Mouse (Mus musculus): ENCODE measurements around the gene Olfml3. TPM values are rescaled to one million over a fixed set of nuclear protein-coding genes. Genes with fewer than 3 reads are reported as not detected.
A peak's percentile ranks its signal among the peaks of the same experiment; 100 is the strongest.

Gene Olfml3
- polyA plus RNA-seq, 1 experiment from 2014 or later = 36.9 TPM

DNA sequence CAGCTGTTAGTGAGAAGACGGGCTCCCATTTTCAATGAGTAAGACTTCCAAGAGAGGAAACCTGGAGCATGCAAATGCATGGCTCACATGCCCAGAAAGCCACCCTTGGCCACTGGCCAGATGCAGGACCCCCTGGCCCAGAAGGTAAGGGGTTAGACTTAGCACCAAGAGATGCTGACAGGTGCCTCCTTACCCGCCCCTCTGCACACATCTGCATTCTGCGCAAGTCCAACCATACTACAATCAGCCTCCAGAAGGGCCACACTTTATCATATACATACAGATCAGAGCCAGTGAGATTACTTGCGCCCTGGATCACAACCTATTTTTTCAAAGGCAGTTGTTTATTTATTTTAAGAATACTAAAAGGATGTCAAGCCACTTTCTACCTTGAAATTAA is 19.1 kb downstream of the Olfml3 start:
- Histone ChIP-seq H3K9ac (no peak overlapping the region), H3K4me3 (no peak overlapping the region), H3K9me3 (no peaks in the 10 kb centered on the region), H3K36me3 (no peaks in the 10 kb centered on the region), H3K27me3 (no peaks in the 10 kb centered on the region), H3K27ac (no peak overlapping the region), H3K4me1 (peaks cover 15% of the 10 kb centered on the region), H3K4me2 (replicated peaks) (no peak overlapping the region)
- no peak for ATAC-seq (ENCODE audit: insufficient number of reproducible peaks, insufficient read depth, low FRiP score, low TSS enrichment)
- WGBS = 85% methylated on average over 4 of the region's 4 CpGs

- no peaks in the 10 kb centered on the region for H3K36me3 ChIP-seq
- H3K9me3 ChIP-seq = no peaks in the 10 kb centered on the region
- no peak overlapping the region for H3K9ac ChIP-seq
- ATAC-seq (ENCODE audit: insufficient number of reproducible peaks, insufficient read depth, low FRiP score, low TSS enrichment) = no peak
- H3K4me2 ChIP-seq (replicated peaks) = no peak overlapping the region
- WGBS = 45% methylated on average over 14 of the region's 15 CpGs
- no peaks in the 10 kb centered on the region for H3K27me3 ChIP-seq
- H3K27ac ChIP-seq = peak overlapping the region; percentile 80
- no peak overlapping the region for H3K4me3 ChIP-seq
- H3K4me1 ChIP-seq = peaks cover 15% of the 10 kb centered on the region
Measured at GRCm38 (mm10) chr3:103716774-103717760, 20.7 kb downstream of the Olfml3 start.

GRCm38 (mm10) chr3:103715762-103716693 is 21.8 kb downstream of the Olfml3 start:
- Histone ChIP-seq H3K4me3 (no peak overlapping the region), H3K27ac (peak overlapping the region; percentile 63), H3K4me1 (peaks cover 15% of the 10 kb centered on the region), H3K9ac (no peak overlapping the region), H3K36me3 (no peaks in the 10 kb centered on the region), H3K27me3 (no peaks in the 10 kb centered on the region), H3K9me3 (no peaks in the 10 kb centered on the region), H3K4me2 (replicated peaks) (no peak overlapping the region)
- peak; percentile 54; the same call in 1 of the 2 replicates for ATAC-seq (ENCODE audit: insufficient number of reproducible peaks, insufficient read depth, low FRiP score, low TSS enrichment)
- 36% methylated on average over 11 of the region's 11 CpGs for WGBS

DNA sequence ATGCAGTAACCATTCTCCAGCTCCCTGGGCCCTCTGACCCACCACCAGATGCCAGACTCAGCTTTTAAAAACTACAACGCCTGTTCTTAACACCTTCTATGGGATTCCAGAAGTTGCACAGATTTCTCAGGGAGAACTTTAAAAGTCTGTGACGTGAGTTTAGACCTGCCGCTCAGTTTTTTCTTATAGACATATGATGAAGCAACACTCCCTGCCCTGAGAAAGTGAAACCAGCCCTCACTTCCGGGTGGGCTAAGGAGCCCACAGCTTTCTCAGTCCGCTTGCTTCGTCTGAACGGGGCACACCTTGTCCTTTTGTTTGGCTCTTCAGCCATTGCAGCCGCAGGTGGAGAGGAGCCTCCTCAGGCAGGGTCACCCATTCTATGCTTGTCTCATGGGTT is 22.9 kb downstream of the Olfml3 start:
- Histone ChIP-seq H3K9ac (no peak overlapping the region), H3K4me2 (replicated peaks) (no peak overlapping the region), H3K9me3 (no peaks in the 10 kb centered on the region), H3K27ac (no peak overlapping the region), H3K27me3 (no peaks in the 10 kb centered on the region), H3K4me1 (peaks cover 15% of the 10 kb centered on the region), H3K36me3 (no peaks in the 10 kb centered on the region), H3K4me3 (no peak overlapping the region)
- no peak for ATAC-seq (ENCODE audit: insufficient number of reproducible peaks, insufficient read depth, low FRiP score, low TSS enrichment)
- WGBS = 82% methylated on average over 8 of the region's 8 CpGs

DNA sequence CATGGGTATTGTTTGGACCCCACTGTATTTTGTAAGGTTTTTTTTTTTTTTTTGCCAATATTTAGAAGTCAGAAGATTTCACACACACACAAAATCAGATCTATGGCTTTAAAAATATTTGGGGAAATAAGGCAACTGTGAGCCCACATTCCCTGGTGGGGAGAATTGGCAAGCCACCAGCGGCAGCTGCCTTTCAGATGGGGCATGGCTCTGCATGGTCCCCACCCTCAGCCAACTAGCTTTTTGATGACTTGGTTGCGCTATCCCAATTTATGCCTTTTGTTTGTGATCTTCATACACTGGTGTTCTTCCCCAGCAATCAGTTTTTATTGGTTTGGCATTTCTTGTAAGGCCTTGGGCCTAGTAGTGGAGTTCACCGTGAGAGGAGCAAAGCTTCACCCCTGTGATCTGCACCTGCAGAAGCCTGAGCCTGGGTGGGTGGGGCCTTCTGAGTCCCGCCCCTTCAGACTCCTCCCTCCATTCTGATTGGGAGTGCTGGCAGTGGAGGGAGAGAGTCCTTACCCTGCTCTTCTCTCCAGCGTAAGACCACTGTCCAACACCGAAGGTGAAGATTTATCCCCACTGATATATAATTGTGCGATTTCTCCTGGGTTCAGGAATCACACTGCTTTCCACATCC is 23.4 kb downstream of the Olfml3 start:
- no peak for ATAC-seq (ENCODE audit: insufficient number of reproducible peaks, insufficient read depth, low FRiP score, low TSS enrichment)
- no peaks in the 10 kb centered on the region for H3K27me3 ChIP-seq
- no peak overlapping the region for H3K27ac ChIP-seq
- H3K9me3 ChIP-seq = no peaks in the 10 kb centered on the region
- WGBS = 72% methylated on average over 7 of the region's 7 CpGs
- H3K9ac ChIP-seq = no peak overlapping the region
- no peak overlapping the region for H3K4me2 ChIP-seq (replicated peaks)
- H3K4me1 ChIP-seq = peaks cover 15% of the 10 kb centered on the region
- H3K4me3 ChIP-seq = no peak overlapping the region
- H3K36me3 ChIP-seq = no peaks in the 10 kb centered on the region

GRCm38 (mm10) chr3:103712196-103712595 is 25.6 kb downstream of the Olfml3 start:
- Histone ChIP-seq H3K9me3 (no peaks in the 10 kb centered on the region), H3K27ac (no peak overlapping the region), H3K4me1 (peaks cover 13% of the 10 kb centered on the region), H3K36me3 (no peaks in the 10 kb centered on the region), H3K9ac (no peak overlapping the region), H3K27me3 (no peaks in the 10 kb centered on the region), H3K4me3 (no peak overlapping the region), H3K4me2 (replicated peaks) (no peak overlapping the region)
- 90% methylated on average over 4 of the region's 4 CpGs for WGBS
- ATAC-seq (ENCODE audit: insufficient number of reproducible peaks, insufficient read depth, low FRiP score, low TSS enrichment) = no peak

GRCm38 (mm10) chr3:103709470-103710040 is 28.2 kb downstream of the Olfml3 start:
- H3K4me1 ChIP-seq = no peaks in the 10 kb centered on the region
- no peak overlapping the region for H3K4me3 ChIP-seq
- H3K36me3 ChIP-seq = no peaks in the 10 kb centered on the region
- WGBS = 95% methylated on average over 5 of the region's 5 CpGs
- H3K4me2 ChIP-seq (replicated peaks) = no peak overlapping the region
- H3K9ac ChIP-seq = no peak overlapping the region
- no peaks in the 10 kb centered on the region for H3K27me3 ChIP-seq
- no peak overlapping the region for H3K27ac ChIP-seq
- ATAC-seq (ENCODE audit: insufficient number of reproducible peaks, insufficient read depth, low FRiP score, low TSS enrichment) = no peak
- no peaks in the 10 kb centered on the region for H3K9me3 ChIP-seq

- Histone ChIP-seq H3K4me2 (replicated peaks) (no peak overlapping the region), H3K9me3 (no peaks in the 10 kb centered on the region), H3K36me3 (no peaks in the 10 kb centered on the region), H3K27ac (no peak overlapping the region), H3K4me3 (no peak overlapping the region), H3K4me1 (no peaks in the 10 kb centered on the region), H3K9ac (no peak overlapping the region), H3K27me3 (no peaks in the 10 kb centered on the region)
- WGBS = 88% methylated on average over 12 of the region's 12 CpGs
- no peak for ATAC-seq (ENCODE audit: insufficient number of reproducible peaks, insufficient read depth, low FRiP score, low TSS enrichment)
Measured at GRCm38 (mm10) chr3:103705426-103705825, 32.4 kb downstream of the Olfml3 start.

DNA sequence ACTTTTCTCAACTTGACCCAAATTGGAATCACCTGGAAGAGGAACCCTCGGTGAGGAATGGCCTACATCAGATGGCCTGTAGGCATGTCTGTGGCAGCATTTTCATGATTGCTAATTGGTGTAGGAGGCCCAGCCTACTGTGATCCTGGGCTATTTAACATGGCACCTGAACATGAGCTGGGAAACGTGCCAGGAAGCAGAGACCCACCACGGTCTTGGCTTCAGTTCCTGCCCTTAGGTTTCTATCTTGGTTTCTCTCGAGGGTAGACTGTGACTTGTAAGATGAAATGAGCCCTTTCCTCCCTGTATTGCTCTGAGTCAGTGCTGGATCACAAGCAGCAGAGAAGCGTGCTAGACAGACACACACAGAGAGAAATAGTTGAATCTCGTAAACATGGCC is 33.1 kb downstream of the Olfml3 start:
- WGBS = 65% methylated on average over 6 of the region's 6 CpGs
- no peak overlapping the region for H3K4me2 ChIP-seq (replicated peaks)
- ATAC-seq (ENCODE audit: insufficient number of reproducible peaks, insufficient read depth, low FRiP score, low TSS enrichment) = no peak

DNA sequence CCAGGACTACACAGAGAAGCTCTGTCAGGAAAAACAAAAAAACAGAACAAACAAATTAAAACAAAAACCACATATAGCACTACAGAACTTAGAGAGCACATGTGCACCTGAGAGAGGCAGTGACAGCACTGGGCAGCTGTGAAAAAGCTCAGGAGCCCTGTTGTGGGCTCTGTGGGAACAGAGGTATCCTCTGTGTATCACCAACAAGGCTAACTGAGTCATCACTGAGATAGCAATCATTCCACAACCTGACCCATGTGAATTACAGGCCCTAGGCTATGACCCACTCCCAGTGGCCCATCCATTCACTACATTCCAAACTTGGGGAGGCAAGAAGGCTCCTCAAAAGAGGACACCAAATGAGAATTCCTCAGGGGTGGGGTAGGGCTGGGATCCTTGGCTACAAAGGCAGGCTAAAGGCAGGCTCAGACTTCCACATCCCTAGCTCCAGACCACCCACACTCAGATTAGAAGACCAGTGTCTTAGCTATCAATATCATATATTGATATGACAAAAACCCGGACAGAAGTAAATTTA is 41.3 kb downstream of the Olfml3 start:
- no peaks in the 10 kb centered on the region for H3K36me3 ChIP-seq
- H3K4me2 ChIP-seq (replicated peaks) = no peak overlapping the region
- no peaks in the 10 kb centered on the region for H3K27me3 ChIP-seq
- H3K4me1 ChIP-seq = no peaks in the 10 kb centered on the region
- ATAC-seq (ENCODE audit: insufficient number of reproducible peaks, insufficient read depth, low FRiP score, low TSS enrichment) = no peak
- 66% methylated on average over 1 of the region's 1 CpGs for WGBS
- no peak overlapping the region for H3K27ac ChIP-seq
- no peak overlapping the region for H3K4me3 ChIP-seq
- no peaks in the 10 kb centered on the region for H3K9me3 ChIP-seq
- no peak overlapping the region for H3K9ac ChIP-seq

More for the DNA sequence above, 33.1 kb downstream of the Olfml3 start:
- no peak overlapping the region for H3K9ac ChIP-seq
- no peaks in the 10 kb centered on the region for H3K36me3 ChIP-seq
- H3K4me1 ChIP-seq = no peaks in the 10 kb centered on the region
- H3K27me3 ChIP-seq = no peaks in the 10 kb centered on the region
- H3K4me3 ChIP-seq = no peak overlapping the region
- no peaks in the 10 kb centered on the region for H3K9me3 ChIP-seq
- H3K27ac ChIP-seq = no peak overlapping the region

DNA sequence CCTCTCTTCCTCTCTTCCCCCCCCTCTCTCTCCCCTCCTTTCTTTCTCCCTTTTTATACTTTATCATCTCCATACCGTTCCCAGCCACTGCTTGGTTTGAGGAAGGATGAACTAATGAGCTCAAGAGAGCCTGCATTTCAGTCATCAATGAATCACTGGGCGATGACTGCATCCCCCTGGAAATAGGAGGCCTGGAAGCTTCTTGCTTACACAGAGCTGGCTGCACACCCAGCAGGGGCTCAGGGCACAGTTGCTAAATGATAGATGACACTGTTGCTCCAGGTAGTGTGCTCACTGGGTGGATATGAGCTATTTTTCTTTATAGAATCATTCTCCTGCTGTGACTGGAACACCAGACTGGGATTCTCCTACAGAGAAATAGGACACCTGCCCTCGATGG is 42.2 kb downstream of the Olfml3 start:
- Histone ChIP-seq H3K9me3 (no peaks in the 10 kb centered on the region), H3K4me3 (no peak overlapping the region), H3K36me3 (no peaks in the 10 kb centered on the region), H3K9ac (no peak overlapping the region), H3K27me3 (no peaks in the 10 kb centered on the region), H3K4me1 (no peaks in the 10 kb centered on the region), H3K4me2 (replicated peaks) (no peak overlapping the region), H3K27ac (no peak overlapping the region)
- ATAC-seq (ENCODE audit: insufficient number of reproducible peaks, insufficient read depth, low FRiP score, low TSS enrichment) = no peak
- WGBS = 64% methylated on average over 3 of the region's 3 CpGs
